Mouse (Mus musculus): ENCODE measurements around the gene Pgc. TPM values are rescaled to one million over a fixed set of nuclear protein-coding genes. Genes with fewer than 3 reads are reported as not detected.

Gene Pgc
- polyA plus RNA-seq, 1 experiment from 2014 or later = not detected

GRCm38 (mm10) chr17:47702548-47703345, 23.9 kb upstream of the Pgc start:
- H3K9me3 ChIP-seq (ENCODE audit: control insufficient read depth, low read length) = no peaks in the 10 kb centered on the region
- H3K9ac ChIP-seq (ENCODE audit: low read depth, low read length) = no peak overlapping the region
- H3K4me2 ChIP-seq (ENCODE audit: low read length) = no peak overlapping the region
- no peaks in the 10 kb centered on the region for H3K27me3 ChIP-seq (replicated peaks; ENCODE audit: control insufficient read depth, insufficient read depth, low read length)
- no peak overlapping the region for H3K4me3 ChIP-seq (ENCODE audit: low read length)
- WGBS = 47% methylated on average over 25 of the region's 28 CpGs
- no peak overlapping the region for H3K27ac ChIP-seq (ENCODE audit: low read depth, low read length)
- no peak for ATAC-seq
- no peaks in the 10 kb centered on the region for H3K4me1 ChIP-seq (ENCODE audit: control insufficient read depth, insufficient read depth, low read depth, low read length)
- H3K36me3 ChIP-seq (ENCODE audit: control insufficient read depth, insufficient read depth, low read length) = peaks cover 23% of the 10 kb centered on the region; the same call in 1 of the 2 replicates

GRCm38 (mm10) chr17:47703556-47703955, 23.1 kb upstream of the Pgc start:
- ATAC-seq = no peak
- 34% methylated on average over 20 of the region's 20 CpGs for WGBS
- no peak overlapping the region for H3K27ac ChIP-seq (ENCODE audit: low read depth, low read length)
- no peaks in the 10 kb centered on the region for H3K4me1 ChIP-seq (ENCODE audit: control insufficient read depth, insufficient read depth, low read depth, low read length)
- no peaks in the 10 kb centered on the region for H3K27me3 ChIP-seq (replicated peaks; ENCODE audit: control insufficient read depth, insufficient read depth, low read length)
- no peak overlapping the region for H3K4me3 ChIP-seq (ENCODE audit: low read length)
- no peaks in the 10 kb centered on the region for H3K9me3 ChIP-seq (ENCODE audit: control insufficient read depth, low read length)
- H3K4me2 ChIP-seq (ENCODE audit: low read length) = no peak overlapping the region
- H3K9ac ChIP-seq (ENCODE audit: low read depth, low read length) = no peak overlapping the region
- peaks cover 23% of the 10 kb centered on the region; the same call in 1 of the 2 replicates for H3K36me3 ChIP-seq (ENCODE audit: control insufficient read depth, insufficient read depth, low read length)

- no peaks in the 10 kb centered on the region for H3K9me3 ChIP-seq (ENCODE audit: control insufficient read depth, low read length)
- H3K4me2 ChIP-seq (ENCODE audit: low read length) = no peak overlapping the region
- no peaks in the 10 kb centered on the region for H3K27me3 ChIP-seq (replicated peaks; ENCODE audit: control insufficient read depth, insufficient read depth, low read length)
- ATAC-seq = no peak
- peaks cover 23% of the 10 kb centered on the region; the same call in 1 of the 2 replicates for H3K36me3 ChIP-seq (ENCODE audit: control insufficient read depth, insufficient read depth, low read length)
- H3K4me1 ChIP-seq (ENCODE audit: control insufficient read depth, insufficient read depth, low read depth, low read length) = no peaks in the 10 kb centered on the region
- H3K4me3 ChIP-seq (ENCODE audit: low read length) = no peak overlapping the region
- 84% methylated on average over 4 of the region's 4 CpGs for WGBS
- H3K9ac ChIP-seq (ENCODE audit: low read depth, low read length) = no peak overlapping the region
- no peak overlapping the region for H3K27ac ChIP-seq (ENCODE audit: low read depth, low read length)
These were observed 21.9 kb upstream of the Pgc start for GRCm38 (mm10) chr17:47704692-47705091.

- Histone ChIP-seq H3K9me3 (ENCODE audit: control insufficient read depth, low read length) (no peaks in the 10 kb centered on the region), H3K36me3 (ENCODE audit: control insufficient read depth, insufficient read depth, low read length) (peaks cover 15% of the 10 kb centered on the region; the same call in 1 of the 2 replicates), H3K27ac (ENCODE audit: low read depth, low read length) (no peak overlapping the region), H3K9ac (ENCODE audit: low read depth, low read length) (no peak overlapping the region), H3K27me3 (replicated peaks; ENCODE audit: control insufficient read depth, insufficient read depth, low read length) (no peaks in the 10 kb centered on the region), H3K4me2 (ENCODE audit: low read length) (no peak overlapping the region), H3K4me3 (ENCODE audit: low read length) (no peak overlapping the region), H3K4me1 (ENCODE audit: control insufficient read depth, insufficient read depth, low read depth, low read length) (no peaks in the 10 kb centered on the region)
- 65% methylated on average over 1 of the region's 1 CpGs for WGBS
- no peak for ATAC-seq
These were observed 20.4 kb upstream of the Pgc start for GRCm38 (mm10) chr17:47706196-47706595.

- H3K4me3 ChIP-seq (ENCODE audit: low read length) = no peak overlapping the region
- no peak for ATAC-seq
- H3K4me2 ChIP-seq (ENCODE audit: low read length) = no peak overlapping the region
- no peaks in the 10 kb centered on the region for H3K9me3 ChIP-seq (ENCODE audit: control insufficient read depth, low read length)
- 84% methylated on average over 3 of the region's 3 CpGs for whole genome bisulfite sequencing
- H3K4me1 ChIP-seq (ENCODE audit: control insufficient read depth, insufficient read depth, low read depth, low read length) = no peaks in the 10 kb centered on the region
- H3K27ac ChIP-seq (ENCODE audit: low read depth, low read length) = no peak overlapping the region
- H3K9ac ChIP-seq (ENCODE audit: low read depth, low read length) = no peak overlapping the region
- no peaks in the 10 kb centered on the region for H3K27me3 ChIP-seq (replicated peaks; ENCODE audit: control insufficient read depth, insufficient read depth, low read length)
- peaks cover 5% of the 10 kb centered on the region; the same call in 1 of the 2 replicates for H3K36me3 ChIP-seq (ENCODE audit: control insufficient read depth, insufficient read depth, low read length)
These were observed 18.7 kb upstream of the Pgc start for GRCm38 (mm10) chr17:47707961-47708360.

- 79% methylated on average over 4 of the region's 4 CpGs for WGBS
- Histone ChIP-seq H3K4me2 (ENCODE audit: low read length) (no peak overlapping the region), H3K9ac (ENCODE audit: low read depth, low read length) (no peak overlapping the region), H3K27me3 (replicated peaks; ENCODE audit: control insufficient read depth, insufficient read depth, low read length) (no peaks in the 10 kb centered on the region), H3K27ac (ENCODE audit: low read depth, low read length) (no peak overlapping the region), H3K9me3 (ENCODE audit: control insufficient read depth, low read length) (no peaks in the 10 kb centered on the region), H3K4me1 (ENCODE audit: control insufficient read depth, insufficient read depth, low read depth, low read length) (no peaks in the 10 kb centered on the region), H3K36me3 (ENCODE audit: control insufficient read depth, insufficient read depth, low read length) (no peaks in the 10 kb centered on the region), H3K4me3 (ENCODE audit: low read length) (no peak overlapping the region)
- ATAC-seq = no peak
These were observed 17.7 kb upstream of the Pgc start for GRCm38 (mm10) chr17:47708972-47709371.

- no peak overlapping the region for H3K4me3 ChIP-seq (ENCODE audit: low read length)
- no peak overlapping the region for H3K9ac ChIP-seq (ENCODE audit: low read depth, low read length)
- no peaks in the 10 kb centered on the region for H3K27me3 ChIP-seq (replicated peaks; ENCODE audit: control insufficient read depth, insufficient read depth, low read length)
- WGBS = 80% methylated on average over 3 of the region's 3 CpGs
- H3K4me1 ChIP-seq (ENCODE audit: control insufficient read depth, insufficient read depth, low read depth, low read length) = no peaks in the 10 kb centered on the region
- ATAC-seq = no peak
- H3K4me2 ChIP-seq (ENCODE audit: low read length) = no peak overlapping the region
- H3K9me3 ChIP-seq (ENCODE audit: control insufficient read depth, low read length) = no peaks in the 10 kb centered on the region
- H3K36me3 ChIP-seq (ENCODE audit: control insufficient read depth, insufficient read depth, low read length) = no peaks in the 10 kb centered on the region
- H3K27ac ChIP-seq (ENCODE audit: low read depth, low read length) = no peak overlapping the region
These were observed 16.6 kb upstream of the Pgc start for GRCm38 (mm10) chr17:47710036-47710435.

GRCm38 (mm10) chr17:47711883-47712282, 14.8 kb upstream of the Pgc start:
- Histone ChIP-seq H3K4me3 (ENCODE audit: low read length) (no peak overlapping the region), H3K4me1 (ENCODE audit: control insufficient read depth, insufficient read depth, low read depth, low read length) (no peaks in the 10 kb centered on the region), H3K36me3 (ENCODE audit: control insufficient read depth, insufficient read depth, low read length) (no peaks in the 10 kb centered on the region), H3K9me3 (ENCODE audit: control insufficient read depth, low read length) (no peaks in the 10 kb centered on the region), H3K27ac (ENCODE audit: low read depth, low read length) (no peak overlapping the region), H3K27me3 (replicated peaks; ENCODE audit: control insufficient read depth, insufficient read depth, low read length) (no peaks in the 10 kb centered on the region), H3K9ac (ENCODE audit: low read depth, low read length) (no peak overlapping the region), H3K4me2 (ENCODE audit: low read length) (no peak overlapping the region)
- WGBS = 74% methylated on average over 6 of the region's 6 CpGs
- ATAC-seq = no peak

- peak overlapping the region; percentile 22; the same call in 1 of the 2 replicates for H3K9ac ChIP-seq (ENCODE audit: low read depth, low read length)
- peak overlapping the region; percentile 48; the same call in 1 of the 2 replicates for H3K27ac ChIP-seq (ENCODE audit: low read depth, low read length)
- no peaks in the 10 kb centered on the region for H3K9me3 ChIP-seq (ENCODE audit: control insufficient read depth, low read length)
- ATAC-seq = peak; percentile 59
- 42% methylated on average over 12 of the region's 22 CpGs for WGBS
- H3K4me1 ChIP-seq (ENCODE audit: control insufficient read depth, insufficient read depth, low read depth, low read length) = no peaks in the 10 kb centered on the region
- no peak overlapping the region; the same call in 1 of the 2 replicates for H3K4me3 ChIP-seq (ENCODE audit: low read length)
- H3K36me3 ChIP-seq (ENCODE audit: control insufficient read depth, insufficient read depth, low read length) = no peaks in the 10 kb centered on the region
- peak overlapping the region; percentile 32 for H3K4me2 ChIP-seq (ENCODE audit: low read length)
- no peaks in the 10 kb centered on the region for H3K27me3 ChIP-seq (replicated peaks; ENCODE audit: control insufficient read depth, insufficient read depth, low read length)
These were observed 13.6 kb upstream of the Pgc start for GRCm38 (mm10) chr17:47712889-47713571.
